Mouse (Mus musculus): Measurements from ENCODE around the gene Gm29094. TPM values are rescaled to one million over a fixed set of nuclear protein-coding genes. Genes with fewer than 3 reads are reported as not detected.
"Not testable (repeated sequence)": the region's sequence is repeated elsewhere in the genome, so short reads cannot be mapped to it uniquely, and the experiment has no call there.

Gene Gm29094
- not detected in 2 replicates for polyA plus RNA-seq (2015; fragmentation: Nextera tagmentation; extraction: Ambion mirVana)

DNA sequence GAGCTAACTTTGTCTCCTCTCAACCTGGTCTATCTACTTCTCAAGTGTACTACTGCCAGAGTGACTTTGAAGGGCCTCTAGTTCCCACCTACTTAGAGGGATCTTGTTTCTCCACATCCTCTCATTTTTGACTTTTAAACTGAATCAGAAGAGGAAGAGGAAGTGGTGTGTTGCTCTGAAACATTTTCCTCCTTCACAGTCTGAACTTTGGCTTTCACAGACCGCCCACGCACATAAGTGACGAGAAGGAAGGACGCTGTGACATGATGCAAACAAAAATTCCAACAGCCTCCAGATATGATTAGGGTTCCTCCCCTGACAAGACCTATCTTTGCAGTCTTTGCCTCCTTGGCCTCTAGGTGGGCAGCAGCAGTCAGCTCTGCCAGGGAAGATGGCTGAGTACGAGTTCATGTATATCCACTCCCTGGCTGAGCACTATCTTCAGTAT, at the start of gene Gm29094, which contains the start of gene Bcl2a1b:
Gene Gm29094 (plus strand): TSS at position 411 of the 448 bp plus-strand sequence.
Gene Bcl2a1b (plus strand): TSS at position 241 of the 448 bp plus-strand sequence.
- 93% methylated on average over 5 of the region's 5 CpGs for WGBS
- not testable (repeated sequence) for H3K4me3 ChIP-seq (replicated peaks); H3K27ac ChIP-seq; H3K27me3 ChIP-seq; H3K4me1 ChIP-seq (replicated peaks); H3K4me2 ChIP-seq (replicated peaks); H3K36me3 ChIP-seq; ATAC-seq; H3K9ac ChIP-seq (replicated peaks); H3K9me3 ChIP-seq

DNA sequence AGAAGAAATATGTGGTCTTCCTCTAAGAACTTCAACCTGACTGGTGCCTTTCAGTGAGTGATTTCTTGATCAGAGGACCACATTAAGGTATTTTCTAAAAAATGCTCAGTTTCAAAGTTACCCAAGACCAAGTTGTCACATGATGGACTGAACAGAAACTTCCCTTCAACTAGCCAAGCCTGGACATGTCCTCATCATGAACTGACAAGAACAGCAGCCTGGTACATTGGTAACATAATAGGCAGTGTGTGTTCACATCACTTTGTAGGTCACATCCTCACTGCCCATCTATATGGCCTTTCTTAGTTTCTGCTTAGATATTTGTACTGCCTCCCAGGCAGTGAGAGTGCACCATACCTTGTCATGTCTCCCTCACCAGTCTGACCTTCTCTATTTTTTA, 26.6 kb upstream of the Gm29094 start:
- not testable (repeated sequence) for H3K4me1 ChIP-seq (replicated peaks); H3K27ac ChIP-seq; H3K4me2 ChIP-seq (replicated peaks); H3K27me3 ChIP-seq; H3K36me3 ChIP-seq; ATAC-seq; H3K4me3 ChIP-seq (replicated peaks); H3K9me3 ChIP-seq; H3K9ac ChIP-seq (replicated peaks)

DNA sequence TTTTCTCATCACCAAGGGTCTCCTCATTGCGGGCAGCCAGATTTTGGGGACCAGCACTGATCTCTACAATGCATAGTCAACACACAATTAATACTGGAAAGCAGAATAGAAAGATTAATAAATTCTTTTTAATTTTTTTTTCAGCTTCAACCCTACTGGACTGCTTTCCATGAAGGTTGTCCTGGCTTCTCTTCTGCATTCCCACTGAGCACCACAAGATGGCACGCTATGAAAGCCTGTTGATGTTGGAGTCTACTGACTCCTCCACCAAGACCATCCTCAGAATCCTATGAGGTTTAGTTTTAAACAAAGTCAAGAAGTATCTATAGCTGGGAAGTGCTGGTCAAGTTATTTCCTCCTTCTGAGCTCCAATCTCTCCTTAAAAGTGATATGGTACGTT, 20.3 kb upstream of the Gm29094 start:
- H3K4me2 ChIP-seq (replicated peaks); H3K36me3 ChIP-seq; H3K4me3 ChIP-seq (replicated peaks); H3K9me3 ChIP-seq; H3K27me3 ChIP-seq; ATAC-seq; H3K9ac ChIP-seq (replicated peaks); H3K27ac ChIP-seq; H3K4me1 ChIP-seq (replicated peaks): not testable (repeated sequence)
- 38% methylated on average over 2 of the region's 3 CpGs for WGBS

DNA sequence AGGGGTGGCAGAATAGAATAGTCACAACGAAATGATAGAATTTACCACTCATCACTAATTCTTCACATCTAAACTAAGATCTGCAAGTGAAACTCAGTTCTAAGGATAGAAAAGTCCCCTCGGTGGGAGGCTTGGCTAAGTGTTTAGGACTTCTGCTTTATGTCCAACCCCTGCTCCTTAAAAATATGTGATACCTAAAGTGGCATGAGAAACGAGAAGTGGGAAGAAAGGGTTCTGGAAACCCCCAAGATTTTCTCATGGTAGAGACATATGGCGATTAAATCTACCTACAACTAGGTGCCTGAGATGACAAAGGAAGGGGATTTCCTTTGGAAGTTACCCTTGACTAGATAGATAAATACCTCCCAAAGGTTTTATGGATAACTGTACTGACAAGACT, 19.7 kb upstream of the Gm29094 start:
- ATAC-seq; H3K4me3 ChIP-seq (replicated peaks); H3K27ac ChIP-seq; H3K36me3 ChIP-seq; H3K9ac ChIP-seq (replicated peaks); H3K4me1 ChIP-seq (replicated peaks); H3K9me3 ChIP-seq; H3K27me3 ChIP-seq; H3K4me2 ChIP-seq (replicated peaks): not testable (repeated sequence)
- WGBS: 83% methylated on average over 3 of the region's 4 CpGs

DNA sequence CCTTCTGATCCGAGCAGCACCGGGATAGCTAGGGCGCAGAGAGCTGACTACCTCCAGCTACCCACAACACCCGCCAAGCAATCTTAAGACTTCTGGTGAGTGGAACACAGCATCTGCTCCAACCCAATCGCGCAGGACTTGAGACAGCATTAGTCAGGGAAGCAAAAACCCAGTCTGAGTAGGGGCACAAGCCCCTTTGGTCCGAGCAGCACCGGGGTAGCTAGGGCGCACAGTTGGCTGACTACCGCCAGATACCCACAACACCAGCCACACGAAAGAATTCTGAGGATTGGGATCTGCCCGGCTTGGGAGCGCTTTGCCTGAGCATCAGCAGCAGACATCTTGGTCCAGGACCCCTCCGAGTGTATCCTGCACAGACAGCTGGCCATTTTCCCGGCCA, 12.2 kb upstream of the Gm29094 start:
- not testable (repeated sequence) for H3K4me1 ChIP-seq (replicated peaks); H3K4me2 ChIP-seq (replicated peaks); H3K27ac ChIP-seq; H3K36me3 ChIP-seq; H3K9ac ChIP-seq (replicated peaks); ATAC-seq; H3K27me3 ChIP-seq; H3K9me3 ChIP-seq; H3K4me3 ChIP-seq (replicated peaks)
- 84% methylated on average over 15 of the region's 15 CpGs for WGBS

DNA sequence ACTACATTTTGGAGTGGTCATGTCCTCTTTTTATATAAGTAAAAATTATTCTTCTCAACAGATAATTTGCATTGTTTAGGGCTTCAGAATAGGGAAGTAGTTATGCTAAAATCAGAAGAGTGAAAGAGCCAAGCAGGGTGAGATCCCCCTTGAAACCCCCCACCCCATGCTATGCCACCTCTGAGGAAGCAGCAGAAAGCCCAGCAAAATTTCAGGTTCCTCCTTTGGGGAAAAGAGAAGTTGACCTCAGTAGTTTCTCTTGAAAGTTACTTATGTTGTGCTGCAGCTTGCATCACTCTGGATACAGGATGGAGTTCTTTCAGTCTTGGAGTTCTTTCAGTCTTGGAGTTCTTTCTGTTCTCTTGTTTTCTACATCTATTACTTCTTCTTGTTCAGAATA, 3.7 kb upstream of the Gm29094 start:
- H3K9ac ChIP-seq (replicated peaks); ATAC-seq; H3K4me1 ChIP-seq (replicated peaks); H3K9me3 ChIP-seq; H3K27ac ChIP-seq; H3K4me3 ChIP-seq (replicated peaks); H3K36me3 ChIP-seq; H3K4me2 ChIP-seq (replicated peaks); H3K27me3 ChIP-seq: not testable (repeated sequence)

DNA sequence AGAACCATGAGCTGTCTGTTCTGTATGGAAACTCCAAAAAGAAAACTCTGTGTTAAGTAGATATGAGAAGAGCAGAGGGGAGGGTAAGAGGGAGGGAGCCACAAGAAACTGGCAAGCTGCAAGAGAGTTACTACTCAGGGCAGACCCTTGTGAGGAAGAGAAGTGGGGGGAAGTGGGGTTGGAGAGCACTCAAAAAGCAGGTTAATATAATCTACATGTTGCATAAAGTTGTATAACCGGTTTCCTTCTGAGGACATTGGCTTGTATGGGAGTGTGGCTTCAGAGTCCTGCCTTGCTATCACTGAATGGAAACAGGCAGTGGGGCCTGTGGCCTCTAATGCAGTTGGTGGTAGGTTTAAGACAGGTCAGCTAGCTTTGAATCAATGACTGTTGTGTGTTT, 1.7 kb upstream of the Gm29094 start:
- H3K27ac ChIP-seq; H3K4me2 ChIP-seq (replicated peaks); H3K27me3 ChIP-seq; H3K4me1 ChIP-seq (replicated peaks); H3K9me3 ChIP-seq; H3K36me3 ChIP-seq; ATAC-seq; H3K4me3 ChIP-seq (replicated peaks); H3K9ac ChIP-seq (replicated peaks): not testable (repeated sequence)
- 79% methylated on average over 1 of the region's 1 CpGs for WGBS

DNA sequence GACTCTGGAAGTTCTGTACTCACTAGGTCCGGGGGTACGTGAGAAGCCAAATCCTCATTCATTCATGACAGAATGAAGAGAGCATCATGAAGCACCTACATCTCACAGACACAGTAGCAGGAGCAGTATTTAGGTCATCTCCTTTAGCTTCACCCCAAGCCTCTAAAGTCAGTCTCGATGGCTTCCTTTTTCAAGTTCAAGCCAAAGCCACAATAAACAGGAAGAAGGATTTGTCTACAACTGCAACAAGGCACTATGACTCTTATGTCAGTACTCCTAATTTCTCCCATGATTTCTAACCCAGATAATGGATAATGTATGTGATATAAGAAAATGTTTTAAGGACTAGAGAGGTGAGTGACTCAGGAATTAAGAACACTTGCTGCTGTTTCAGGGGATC, 830 bp upstream of the Gm29094 start:
- not testable (repeated sequence) for H3K9me3 ChIP-seq; H3K4me1 ChIP-seq (replicated peaks); H3K4me3 ChIP-seq (replicated peaks); H3K27ac ChIP-seq; H3K9ac ChIP-seq (replicated peaks); ATAC-seq; H3K36me3 ChIP-seq; H3K27me3 ChIP-seq; H3K4me2 ChIP-seq (replicated peaks)
- 82% methylated on average over 3 of the region's 3 CpGs for WGBS

DNA sequence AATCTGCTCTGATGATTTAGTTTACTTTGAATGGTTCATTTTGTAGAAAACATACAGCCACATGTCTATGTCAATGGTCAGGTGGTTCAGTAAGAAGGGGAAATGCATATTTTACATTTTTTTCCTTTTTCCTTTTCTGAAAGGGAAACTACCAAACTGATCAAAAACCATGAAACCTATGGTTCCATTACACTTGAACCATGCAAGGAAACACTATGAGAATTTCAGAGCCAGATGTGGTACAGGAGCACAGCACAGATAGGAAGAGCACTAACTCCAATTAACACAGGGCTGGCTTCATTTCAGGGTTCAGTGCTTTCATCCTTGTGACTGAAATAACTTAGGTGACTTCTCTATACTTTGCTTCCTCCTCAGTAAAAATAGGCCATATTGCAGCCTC, 3.1 kb downstream of the Gm29094 start:
- not testable (repeated sequence) for H3K4me3 ChIP-seq (replicated peaks); H3K4me1 ChIP-seq (replicated peaks); H3K9me3 ChIP-seq; H3K4me2 ChIP-seq (replicated peaks); ATAC-seq; H3K27ac ChIP-seq; H3K9ac ChIP-seq (replicated peaks); H3K27me3 ChIP-seq; H3K36me3 ChIP-seq

DNA sequence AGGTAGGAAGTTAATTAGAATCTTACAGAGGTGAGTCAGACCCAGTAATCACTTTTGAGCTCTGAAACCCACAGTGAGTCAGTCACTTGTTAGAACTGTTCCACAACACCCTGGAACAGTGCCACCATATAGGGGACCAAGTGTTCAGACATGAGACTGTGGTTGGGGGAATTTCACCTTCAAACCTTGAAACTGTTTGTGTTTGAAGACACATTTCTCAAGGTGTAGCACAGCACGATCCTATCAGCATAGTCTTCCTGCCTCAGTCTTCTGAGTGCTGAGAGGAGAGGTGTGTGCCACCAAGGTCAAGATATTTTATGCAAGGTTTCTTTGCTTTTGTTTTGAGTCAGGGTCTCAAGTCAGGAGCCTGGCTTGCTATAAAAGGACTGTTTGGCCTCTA, 9.8 kb downstream of the Gm29094 start:
- not testable (repeated sequence) for ATAC-seq; H3K4me2 ChIP-seq (replicated peaks); H3K4me1 ChIP-seq (replicated peaks); H3K36me3 ChIP-seq; H3K4me3 ChIP-seq (replicated peaks); H3K9me3 ChIP-seq; H3K27ac ChIP-seq; H3K9ac ChIP-seq (replicated peaks); H3K27me3 ChIP-seq
- 100% methylated on average over 1 of the region's 1 CpGs for WGBS

DNA sequence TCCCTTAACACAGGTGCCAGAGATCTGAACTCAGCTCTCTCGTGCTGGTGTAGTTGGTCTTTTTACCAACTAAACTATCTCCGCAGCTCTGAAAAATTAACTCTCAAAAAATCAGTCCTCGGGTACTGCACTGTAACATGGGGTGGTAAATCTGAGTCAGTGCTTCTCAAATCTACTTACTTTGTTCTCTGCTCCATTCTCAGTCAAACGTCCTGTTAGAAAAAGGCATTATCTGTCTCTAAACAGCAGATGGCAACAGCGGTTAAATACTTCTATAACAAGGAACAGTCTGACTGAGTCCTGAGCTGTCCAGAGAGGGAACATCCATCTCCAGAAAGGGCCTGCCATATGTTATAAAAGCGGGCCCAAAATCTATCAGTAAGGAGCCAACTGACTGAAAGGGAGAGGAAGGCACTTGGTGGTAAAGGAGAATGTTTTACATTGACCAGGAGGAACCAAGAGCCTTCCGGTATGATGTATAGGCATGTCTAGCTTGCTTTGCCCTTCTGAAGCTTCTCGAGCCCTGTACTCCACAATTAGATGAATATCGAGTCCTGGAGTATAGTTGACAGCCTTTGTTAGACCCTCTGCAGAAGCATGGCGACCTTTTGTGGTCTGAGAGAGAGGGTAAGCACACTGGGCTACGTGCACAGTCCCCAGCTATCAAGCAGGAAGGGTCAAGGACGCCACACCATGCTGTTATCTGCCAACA, 11.3 kb downstream of the Gm29094 start, which contains the start of gene Mthfs:
Gene Mthfs (plus strand): TSS at position 324 of the 712 bp plus-strand sequence.
- H3K27me3 ChIP-seq; H3K4me1 ChIP-seq (replicated peaks); H3K9me3 ChIP-seq; H3K36me3 ChIP-seq: not testable (repeated sequence)
- Histone ChIP-seq H3K4me3 (replicated peaks) (peak within 1 kb of the TSS; percentile 31), H3K4me2 (replicated peaks) (peak within 1 kb of the TSS; percentile 50), H3K27ac (peak within 1 kb of the TSS; percentile 86), H3K9ac (replicated peaks) (peak within 1 kb of the TSS; percentile 53; the same call in 1 of the 2 replicates)
- peak; percentile 73 for ATAC-seq
- WGBS: 28% methylated on average over 9 of the region's 12 CpGs

DNA sequence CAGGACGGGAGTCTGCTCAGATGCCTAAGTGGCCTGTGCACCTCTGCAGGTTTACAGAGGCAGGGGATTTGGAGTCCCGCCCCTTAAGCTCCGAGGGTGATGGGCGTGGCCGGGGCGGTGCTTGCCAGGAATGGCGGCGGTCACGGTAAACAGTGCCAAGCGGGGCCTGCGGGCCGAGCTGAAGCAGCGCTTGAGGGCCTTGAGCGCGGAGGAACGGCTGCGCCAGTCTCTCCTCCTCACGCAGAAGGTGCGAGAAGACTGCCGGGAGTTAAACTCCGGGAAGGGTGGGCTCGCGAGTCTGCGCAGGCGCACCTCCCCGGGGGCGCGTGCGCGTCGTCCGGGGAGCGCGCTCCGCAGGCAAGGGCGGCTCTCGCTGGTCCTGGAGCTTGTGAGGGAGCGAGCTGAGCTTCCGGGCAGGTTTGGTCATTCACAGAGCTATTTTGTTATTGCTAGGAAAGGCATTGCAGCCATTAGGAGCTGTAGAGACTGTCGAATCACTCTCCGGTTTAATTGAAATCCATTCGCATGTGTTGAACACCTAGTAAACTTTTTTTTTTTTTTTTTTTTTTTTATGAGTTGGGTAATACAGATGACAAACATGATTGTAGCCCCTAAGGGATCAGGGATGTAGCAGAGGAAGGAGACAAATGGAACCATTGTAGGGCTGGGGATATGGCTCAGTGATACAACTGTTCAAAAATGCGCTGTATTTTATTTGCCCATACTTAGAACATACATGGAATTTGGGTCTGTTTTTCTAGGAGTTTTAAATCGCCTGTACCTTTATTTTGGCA, 12.1 kb downstream of the Gm29094 start:
- peak overlapping the region; percentile 39 for H3K4me2 ChIP-seq (replicated peaks)
- H3K9me3 ChIP-seq; H3K27me3 ChIP-seq; H3K9ac ChIP-seq (replicated peaks); H3K36me3 ChIP-seq; H3K4me1 ChIP-seq (replicated peaks); H3K27ac ChIP-seq: not testable (repeated sequence)
- WGBS: 4% methylated on average over 18 of the region's 44 CpGs
- peak; percentile 97 for ATAC-seq
- H3K4me3 ChIP-seq (replicated peaks): peak overlapping the region; percentile 31

Measured in midbrain, embryonic 13.5 days (tissue).